Mouse (Mus musculus): ENCODE data around the gene Rdh1.
"Not testable (repeated sequence)": the region's sequence is repeated elsewhere in the genome, so short reads cannot be mapped to it uniquely, and the experiment has no call there.

Rdh1 gene

DNA sequence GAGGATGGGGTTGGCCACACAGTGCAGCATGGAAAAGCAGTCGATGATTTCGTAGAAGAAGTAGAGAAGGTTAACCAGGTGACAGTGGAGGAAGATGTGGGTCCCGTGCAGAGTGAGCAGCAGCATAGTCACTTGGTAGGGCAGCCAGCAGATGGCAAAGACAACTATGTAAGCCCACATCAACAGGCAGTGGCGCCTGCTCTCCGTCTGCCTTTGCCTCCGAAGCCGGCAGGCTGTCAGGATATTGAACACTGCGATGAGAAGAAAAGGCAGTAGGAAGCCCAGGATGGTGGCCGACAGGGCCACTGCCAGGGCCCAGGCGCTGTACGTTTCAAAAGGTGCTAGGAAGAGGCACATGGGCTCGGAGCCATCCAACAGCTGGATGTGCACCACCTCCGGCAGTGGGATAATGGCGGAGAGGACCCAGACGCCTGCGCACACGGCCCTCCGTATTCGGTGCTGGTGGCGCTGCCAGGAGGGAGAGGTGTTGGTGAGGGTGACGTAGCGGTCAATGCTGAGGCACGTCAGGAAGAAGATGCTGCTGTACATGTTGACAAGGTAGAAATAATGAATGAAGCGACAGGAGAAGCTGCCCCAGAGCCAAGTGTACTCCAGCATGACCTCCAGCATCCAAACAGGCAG, 9.3 kb upstream of the Rdh1 start:
- no peak for DNase-seq

DNA sequence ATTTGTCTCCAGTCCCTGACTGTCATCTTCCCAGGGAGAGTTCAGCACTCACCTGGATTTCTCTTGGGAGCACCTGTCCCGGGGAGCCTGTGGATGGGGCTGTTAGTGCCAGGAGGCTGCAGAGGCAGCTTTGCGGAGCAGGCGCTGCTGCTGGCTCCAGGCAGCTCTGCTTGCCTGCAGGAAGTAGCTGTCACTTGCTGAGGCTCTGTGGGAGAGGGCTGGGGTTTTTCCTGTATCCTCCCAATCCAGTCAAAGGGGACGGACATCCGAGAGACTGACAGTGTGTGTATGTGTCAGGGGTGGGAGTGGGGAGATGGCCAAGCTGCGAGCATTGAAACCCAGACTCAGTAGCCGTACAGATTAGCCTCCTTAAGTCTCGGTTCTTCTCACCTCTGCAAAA, 8.0 kb upstream of the Rdh1 start, which contains the start of gene Gpr182:
Gene Gpr182, minus strand, starts transcription at position 185 of the 400 bp plus-strand sequence.
- no peak for DNase-seq

DNA sequence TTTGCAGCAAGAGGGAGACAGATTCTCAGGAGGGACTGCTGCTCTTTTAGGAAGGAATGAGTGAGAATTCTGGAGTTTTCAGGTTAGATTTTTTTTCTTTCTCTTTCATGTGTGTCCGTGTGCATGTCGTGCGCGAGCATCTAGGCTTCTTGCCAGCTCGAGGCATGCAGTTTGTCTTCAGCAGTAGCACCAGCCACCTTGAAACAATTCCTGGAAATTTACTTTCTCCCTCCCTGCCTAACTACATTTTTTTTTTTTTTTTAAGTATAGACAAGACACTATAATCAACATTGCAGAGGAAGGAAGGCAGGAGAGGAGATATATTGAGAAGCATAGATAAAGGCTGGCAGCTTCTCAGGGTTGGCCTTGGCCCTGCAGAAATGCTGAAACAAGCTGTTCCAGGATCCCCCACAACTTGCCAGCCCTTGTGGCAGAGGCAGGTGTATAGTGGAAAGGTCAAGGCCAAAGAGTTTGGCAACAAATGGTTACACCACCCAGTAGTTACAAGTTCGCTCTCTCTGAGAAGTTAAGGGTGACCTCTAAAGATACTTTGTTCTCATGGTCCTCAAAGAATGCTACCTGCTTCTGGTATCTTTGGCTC, 4.9 kb upstream of the Rdh1 start:
- DNase-seq = no peak

DNA sequence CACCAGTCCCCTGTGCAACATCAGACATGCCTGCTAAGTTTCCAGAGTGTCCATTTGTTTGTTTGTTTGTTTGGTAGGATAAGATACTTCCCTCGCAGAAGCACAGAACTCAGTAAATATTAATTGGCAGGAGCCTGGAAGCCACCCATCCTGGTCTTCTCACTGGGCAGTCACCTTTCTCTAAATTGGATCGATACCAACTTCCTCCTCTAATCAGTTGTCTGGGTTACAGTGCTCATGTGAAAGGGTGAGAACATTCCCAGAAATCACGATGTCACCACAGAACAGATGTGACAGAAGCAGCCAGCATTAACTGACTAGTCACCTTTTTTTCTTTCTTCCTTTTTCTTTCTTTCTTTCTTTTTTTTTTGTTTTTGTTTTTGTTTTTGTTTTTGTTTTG, 4.3 kb upstream of the Rdh1 start:
- no peak for DNase-seq

DNA sequence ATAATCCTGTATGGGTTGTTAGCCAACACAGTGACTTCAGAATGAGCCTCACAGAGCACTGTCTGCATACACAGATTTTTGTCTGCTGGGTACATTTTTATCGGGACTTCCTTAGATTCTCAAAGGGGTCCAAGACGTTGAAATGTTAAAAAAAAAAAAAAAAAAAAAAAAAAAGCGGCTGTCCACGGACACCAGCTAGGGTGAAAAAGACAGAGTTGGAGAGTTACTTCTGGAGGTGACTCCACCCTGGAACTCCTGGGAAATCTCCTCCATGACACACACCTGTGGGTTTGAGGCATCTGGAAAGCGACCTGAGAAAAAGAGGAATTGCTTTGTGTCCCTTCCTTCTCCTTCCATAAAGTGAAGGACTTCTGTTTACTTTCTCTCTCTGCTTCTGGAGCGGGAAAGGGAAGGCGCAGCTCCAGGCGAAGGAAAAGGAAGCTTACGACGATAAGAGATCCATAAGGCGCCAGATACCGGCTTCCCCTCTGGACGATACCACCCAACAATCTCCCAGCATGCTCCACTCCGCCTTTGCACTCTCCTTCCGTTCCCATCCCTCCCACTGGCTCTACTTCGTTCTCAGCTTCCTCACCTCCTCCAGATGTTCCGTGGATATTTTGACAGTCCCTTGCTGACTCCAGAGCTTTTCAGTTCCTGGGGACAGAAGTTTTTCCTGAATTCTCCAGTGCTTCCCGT, 3.6 kb upstream of the Rdh1 start:
- peak in 1 of 2 experiments; percentile 7 for DNase-seq

DNA sequence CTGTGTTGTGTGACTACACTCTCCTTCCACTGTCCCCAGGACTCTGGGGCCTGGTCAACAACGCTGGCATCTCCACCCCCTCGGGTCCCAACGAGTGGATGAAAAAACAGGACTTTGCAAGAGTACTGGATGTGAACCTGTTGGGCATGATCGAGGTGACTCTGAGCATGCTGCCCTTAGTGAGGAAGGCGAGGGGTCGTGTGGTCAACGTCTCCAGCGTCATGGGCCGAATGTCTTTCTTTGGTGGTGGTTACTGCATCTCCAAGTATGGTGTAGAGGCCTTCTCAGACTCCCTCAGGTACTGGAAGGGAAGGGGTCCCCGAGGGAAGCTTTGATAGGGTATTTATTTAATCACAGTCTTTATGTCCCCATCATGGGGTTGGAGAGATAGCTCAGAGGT, 3.4 kb downstream of the Rdh1 start:
- DNase-seq = not testable (repeated sequence)

DNA sequence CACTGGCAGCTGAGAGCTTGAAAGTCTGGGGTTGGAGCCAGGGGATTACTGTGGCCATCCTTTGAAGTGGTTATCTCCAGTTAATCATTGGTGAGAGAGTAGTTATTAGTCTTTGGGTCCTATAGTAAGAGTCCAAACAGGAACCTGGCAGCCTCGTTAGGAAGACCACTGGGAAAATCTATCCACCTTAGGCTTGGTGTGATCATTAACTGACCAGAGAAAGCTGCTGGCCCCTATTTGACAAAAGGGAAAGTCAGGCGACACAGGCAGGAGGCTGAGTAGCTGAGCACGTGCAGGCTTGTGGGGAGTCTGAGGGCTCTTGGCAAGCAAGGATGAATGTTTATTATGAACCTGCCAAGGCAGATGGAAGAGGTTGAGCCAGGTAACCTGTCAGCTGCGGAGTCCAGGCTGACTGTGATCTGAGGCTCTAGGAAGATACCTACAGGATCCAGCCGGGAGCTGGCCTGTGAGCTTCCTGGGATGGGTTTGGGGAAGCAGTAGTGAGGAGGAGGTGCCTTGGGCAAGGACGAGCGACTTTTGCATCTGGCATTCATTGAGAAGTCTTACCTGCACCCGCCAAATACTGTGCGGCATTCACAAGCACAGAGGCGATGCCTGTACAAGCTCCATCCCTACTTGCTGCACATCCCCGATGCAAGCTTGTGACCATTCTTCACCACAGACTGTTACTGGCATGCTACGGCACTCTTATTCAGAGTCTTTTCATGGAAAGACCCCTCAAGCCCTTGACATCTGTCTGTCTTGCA, 4.6 kb downstream of the Rdh1 start:
- DNase-seq = peak; percentile 68 to 84

DNA sequence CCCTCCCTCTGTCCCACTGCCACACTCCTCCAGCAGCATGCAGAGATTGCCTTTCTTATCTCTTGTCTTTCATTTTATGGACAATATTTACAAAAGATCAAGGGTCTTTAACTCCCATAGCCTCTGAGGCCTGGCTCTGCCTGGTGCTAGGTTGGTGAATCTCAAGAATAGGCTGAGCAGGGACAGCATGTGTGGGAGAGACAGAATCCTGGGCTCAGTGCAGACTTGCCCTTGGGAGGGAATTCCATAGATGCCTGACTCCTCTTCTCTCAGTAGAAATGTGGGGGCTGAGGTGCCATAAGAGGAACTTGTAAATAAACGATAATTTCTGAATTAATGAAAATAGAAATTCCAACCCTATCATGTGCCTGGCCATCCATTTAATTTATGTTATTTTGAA, 7.0 kb downstream of the Rdh1 start:
- DNase-seq = no peak

DNA sequence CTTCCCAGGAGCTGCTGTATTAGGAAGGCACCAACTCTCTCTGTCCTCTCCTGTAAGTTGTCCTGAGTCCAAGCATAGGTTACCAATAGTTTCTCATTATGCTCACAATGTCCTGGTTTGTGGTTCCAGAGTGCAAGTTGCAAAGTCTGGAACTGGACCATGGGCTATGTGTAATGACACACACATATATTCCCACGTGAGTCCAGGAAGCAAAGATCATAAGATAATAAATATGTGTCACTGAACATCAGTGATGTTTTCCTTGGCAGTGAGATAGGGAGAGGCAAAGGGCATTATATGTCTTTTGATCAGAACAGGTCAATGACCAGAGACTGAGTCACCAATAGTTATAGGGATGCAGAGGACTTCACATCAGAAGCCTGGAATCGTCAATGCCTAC, 16.5 kb downstream of the Rdh1 start, which contains the start of gene Rdh9:
Gene Rdh9, plus strand, starts transcription at position 376 of the 400 bp plus-strand sequence.
- DNase-seq = no peak

DNA sequence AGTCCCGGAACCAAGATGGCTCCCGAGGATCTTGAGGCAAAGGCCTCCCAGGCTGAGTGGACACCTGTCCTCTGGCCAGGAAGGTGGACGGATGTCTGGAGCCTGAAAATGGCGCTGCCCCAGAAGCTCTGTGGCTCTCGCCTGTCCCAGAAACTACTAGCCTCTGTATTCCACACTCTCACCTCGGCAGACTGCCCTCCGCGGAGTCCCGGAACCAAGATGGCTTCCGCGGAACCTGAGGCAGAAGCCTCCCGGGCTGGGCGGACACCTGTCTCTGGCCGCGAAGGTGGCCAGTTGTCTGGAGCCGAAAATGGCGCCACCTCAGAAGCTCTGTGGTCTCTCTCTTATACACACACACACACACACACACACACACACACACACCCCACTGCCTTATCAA, 22.8 kb downstream of the Rdh1 start:
- not testable (repeated sequence) for DNase-seq

DNA sequence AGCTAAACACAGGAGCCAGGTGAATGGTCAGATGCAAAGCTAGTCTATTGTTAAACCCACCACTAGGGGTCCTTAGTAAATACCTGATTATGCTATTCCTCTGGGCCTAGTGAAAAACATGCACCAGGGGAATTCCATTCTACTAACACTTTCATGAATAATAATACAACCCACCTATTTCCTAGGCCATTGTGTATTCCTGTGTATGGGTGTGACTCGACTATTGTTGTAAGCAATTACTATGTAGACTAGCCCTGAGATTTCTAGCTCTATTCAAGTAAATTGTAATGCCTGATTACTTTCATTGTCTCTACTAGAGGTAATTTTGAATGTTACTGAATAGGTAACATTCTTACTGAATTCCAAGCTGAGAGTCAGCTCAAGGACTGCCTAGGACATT, 25.9 kb downstream of the Rdh1 start:
- not testable (repeated sequence) for DNase-seq

DNA sequence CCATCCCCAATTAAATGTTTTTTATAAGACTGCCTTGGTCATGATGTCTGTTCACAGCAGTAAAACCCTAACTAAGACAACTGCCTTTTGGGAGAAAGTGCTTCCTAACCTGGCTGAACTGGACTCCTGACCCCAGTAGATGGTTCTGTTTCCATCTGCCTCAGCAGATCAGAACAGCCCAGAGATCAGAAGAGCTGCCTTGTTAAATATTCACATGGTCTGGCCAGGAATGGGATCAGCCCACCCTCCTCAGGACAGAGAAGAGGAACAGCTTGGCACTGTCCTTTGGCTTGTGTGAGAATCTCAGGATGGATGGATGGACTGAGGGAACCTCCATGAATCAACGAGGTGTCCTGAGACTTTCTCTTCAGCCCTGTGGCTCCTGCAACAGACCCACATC, 39.8 kb downstream of the Rdh1 start:
- peak; percentile 77 to 83 for DNase-seq

DNA sequence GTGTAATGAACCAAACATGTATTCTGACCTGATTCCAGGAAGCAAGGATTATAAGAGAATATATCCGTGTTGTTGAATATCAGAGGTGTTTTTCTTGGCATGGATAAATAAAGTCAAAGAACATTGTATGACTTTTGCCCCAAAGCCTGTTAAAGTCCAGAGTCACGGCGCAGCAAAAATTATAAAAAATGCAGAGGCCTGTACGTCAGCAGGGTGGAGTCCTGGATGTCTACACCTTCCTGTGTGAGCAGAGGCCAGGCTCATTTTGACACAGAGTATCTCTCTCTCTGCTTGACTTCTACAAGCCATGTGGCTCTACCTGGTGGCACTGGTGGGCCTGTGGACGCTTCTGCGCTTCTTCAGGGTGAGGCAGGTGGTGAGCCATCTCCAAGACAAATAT, 41.4 kb downstream of the Rdh1 start, which contains the start of gene Rdh16:
Gene Rdh16, plus strand, starts transcription at position 262 of the 400 bp plus-strand sequence.
- DNase-seq = peak; percentile 75 to 78

DNA sequence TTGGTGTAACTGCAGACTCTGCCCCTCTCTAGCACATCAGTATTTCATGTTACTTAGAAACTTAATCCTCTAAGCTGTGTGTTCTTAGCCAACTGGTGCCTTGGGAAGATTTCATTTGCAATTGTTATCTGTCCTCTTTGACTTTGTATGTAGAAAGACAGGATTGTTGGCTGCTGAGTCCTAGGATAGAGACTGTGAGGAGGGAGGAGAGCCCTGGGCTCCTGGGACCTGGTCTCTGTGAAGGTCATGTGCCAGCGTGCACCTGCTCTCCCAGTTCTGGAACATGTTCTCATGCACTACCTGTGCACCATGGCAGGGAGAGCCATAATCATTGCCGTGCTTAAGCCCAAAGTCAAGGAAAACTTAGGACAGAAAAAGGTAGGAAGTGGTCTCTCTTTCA, 42.1 kb downstream of the Rdh1 start:
- DNase-seq = peak in 1 of 2 experiments; percentile 31

DNA sequence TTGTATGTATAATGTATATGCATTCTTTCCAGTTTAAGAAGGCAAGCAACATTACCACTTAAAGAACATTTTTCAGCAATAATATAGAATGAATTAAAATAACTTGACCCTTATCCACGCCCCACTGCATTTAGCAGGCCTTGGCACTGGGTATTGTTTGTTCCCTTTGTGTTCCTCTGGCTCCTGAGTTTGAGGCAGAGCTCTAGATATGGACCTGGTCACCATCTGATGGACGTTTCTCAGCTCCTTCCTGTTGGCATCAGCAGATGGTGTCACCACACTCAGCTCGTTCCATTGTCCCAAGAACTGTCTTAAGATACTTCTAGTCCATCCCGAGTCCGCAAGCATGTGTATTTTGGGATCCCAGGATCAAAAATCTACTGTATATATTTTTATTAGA, 42.7 kb downstream of the Rdh1 start:
- DNase-seq = no peak

DNA sequence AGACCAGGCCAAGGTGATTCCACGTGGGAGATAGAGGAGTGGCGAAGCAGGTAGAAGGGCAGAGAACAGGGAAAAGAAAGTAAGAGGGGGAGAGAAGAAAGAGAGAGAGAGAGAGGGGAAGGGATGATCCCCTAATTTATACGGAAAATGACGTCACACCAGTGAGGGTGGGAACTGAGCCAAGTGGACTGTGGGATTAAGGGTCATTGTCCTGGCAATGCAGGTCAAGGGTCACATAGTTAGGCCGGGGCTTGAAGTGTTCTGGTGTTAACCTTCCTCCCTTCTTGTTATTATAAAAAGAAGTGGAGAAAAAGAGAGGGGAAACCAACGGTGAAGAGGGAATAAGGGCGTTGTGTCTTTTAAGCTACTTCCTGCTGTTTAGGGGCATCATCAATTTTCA, 44.9 kb downstream of the Rdh1 start:
- peak; percentile 58 to 70 for DNase-seq

DNA sequence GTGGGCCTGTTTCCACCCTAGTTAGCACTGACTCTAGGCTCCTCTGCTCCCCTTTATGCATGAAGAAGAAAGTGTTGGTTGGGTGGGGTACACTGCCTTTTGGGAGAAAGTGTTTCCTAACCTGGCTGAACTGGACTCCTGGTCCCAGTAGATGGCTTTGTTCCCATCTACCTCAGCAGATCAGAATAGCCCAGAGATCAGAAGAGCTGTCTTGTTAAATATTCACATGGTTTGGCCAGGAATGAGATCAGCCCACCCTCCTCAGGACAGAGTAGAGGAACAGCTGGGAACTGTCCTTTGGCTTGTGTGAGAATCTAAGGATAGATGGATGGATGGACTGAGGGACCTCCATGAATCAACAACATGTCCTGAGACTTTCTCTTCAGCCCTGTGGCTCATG, 56.4 kb downstream of the Rdh1 start:
- DNase-seq = peak; percentile 30 to 59

DNA sequence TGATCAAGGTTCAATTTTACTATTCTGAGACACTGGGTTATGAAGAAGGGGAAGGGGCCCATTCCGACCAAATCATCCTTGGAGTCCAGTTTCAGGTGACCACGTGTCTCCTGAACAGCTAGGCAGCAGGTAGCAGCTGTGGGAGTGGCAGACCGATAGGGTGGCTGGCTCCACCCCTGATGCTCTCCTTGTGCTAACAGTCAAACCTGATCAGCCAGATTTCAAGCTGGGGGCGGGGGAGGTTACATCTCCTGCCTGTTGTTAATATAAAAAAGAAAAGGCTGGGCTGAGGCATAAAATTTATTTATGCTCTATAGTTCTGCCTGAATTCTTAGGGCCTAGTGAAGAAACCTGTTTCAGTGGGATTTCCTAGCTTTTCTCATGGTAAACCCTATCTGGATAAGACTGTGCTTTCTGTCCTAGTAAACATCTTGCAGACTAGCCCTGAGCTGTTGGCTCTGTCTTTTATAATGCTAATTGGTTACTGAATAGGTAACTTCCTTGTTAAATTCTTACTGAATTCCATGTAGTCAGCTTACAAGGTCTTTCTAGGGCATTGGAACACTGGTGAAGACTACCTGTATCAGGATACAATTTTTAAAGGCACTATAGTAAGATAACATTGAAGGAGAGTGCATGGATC, 57.9 kb downstream of the Rdh1 start:
- DNase-seq = peak; percentile 27 to 47

All from kidney, adult 8-10 months (tissue).